Mouse (Mus musculus): Measurements from ENCODE around the gene Hscb. TPM values are rescaled to one million over a fixed set of nuclear protein-coding genes. Genes with fewer than 3 reads are reported as not detected.
"Not testable (repeated sequence)": the region's sequence is repeated elsewhere in the genome, so short reads cannot be mapped to it uniquely, and the experiment has no call there.

The Hscb gene
- total RNA-seq (2021): 10 to 100 TPM; 24.3 to 25.3 TPM
- long read RNA-seq, experiment 1, transcript Hscb-201 (6 exons, 804 nt): major isoform, 13 of 17 reads
- long read RNA-seq, experiment 1, partial matches to known transcripts: 1 of 17 reads
- long read RNA-seq, experiment 1, other reads (novel, unspliced or antisense): 3 of 17 reads
- long read RNA-seq, experiment 2, transcript Hscb-201 (6 exons, 804 nt): major isoform, 13 of 19 reads
- long read RNA-seq, experiment 2, partial matches to known transcripts: 0 of 19 reads
- long read RNA-seq, experiment 2, other reads (novel, unspliced or antisense): 5 of 19 reads

DNA sequence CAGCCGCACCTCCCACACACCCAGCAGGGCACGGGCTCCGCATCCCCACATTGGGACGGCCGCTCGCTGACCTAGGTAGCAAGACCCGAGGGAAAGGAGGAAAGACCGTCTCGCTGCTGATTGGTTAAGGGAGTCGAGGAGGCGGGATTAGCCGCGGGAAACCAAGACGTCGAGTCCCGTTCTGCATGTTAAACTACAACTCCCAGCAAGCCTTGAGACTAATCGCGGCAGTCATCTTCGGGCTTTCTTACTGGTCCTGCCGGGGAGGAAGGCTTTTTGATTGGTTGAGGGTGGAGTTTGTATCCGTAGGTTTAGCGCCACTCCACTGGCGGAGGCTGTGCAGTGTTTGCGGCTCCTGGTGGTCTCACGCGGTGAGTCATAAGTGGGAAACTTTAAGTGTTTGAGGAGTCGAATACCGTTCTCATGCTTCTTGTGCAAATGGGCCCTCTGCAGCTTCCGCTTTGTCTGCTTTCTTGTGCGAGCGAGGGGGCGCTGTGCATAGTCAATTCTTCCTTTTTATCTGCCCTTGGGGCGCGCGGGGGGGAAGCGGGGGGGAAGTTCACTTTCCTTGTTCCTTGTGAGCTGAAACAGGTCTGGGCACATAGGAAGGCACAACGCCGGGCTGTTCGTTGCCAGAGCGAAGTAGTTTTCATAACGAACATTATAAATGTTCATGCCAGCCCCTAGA, at the start of gene Hscb, which contains the start of gene Chek2:
Hscb (minus strand) TSS at position 100 of the 688 bp plus-strand sequence.
Chek2 (plus strand) TSS at position 302 of the 688 bp plus-strand sequence.
- peak; percentile 80 to 90 for DNase-seq (ENCODE audit: low spot score in 2 of 2)

DNA sequence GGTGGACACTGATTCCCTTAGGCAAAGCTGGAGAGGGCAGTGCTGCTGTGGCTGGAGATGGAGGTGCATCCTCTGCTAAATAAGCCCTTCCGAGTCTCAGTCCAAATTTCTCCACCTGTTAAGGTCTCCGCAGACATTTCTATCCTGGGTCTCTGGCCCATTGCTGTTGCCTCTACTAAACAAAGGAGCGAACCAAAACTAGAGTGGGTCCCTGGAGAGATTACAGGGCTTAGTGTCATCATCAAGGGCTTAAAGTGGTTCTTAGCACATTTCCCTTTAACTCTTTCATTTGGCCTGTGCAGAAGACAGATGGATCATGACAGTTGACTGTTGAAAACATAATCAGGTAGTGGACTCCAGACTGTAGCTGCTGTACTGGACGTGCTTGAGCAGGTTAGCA, 49.0 kb upstream of the Hscb start:
- DNase-seq (ENCODE audit: low spot score in 2 of 2): no peak

DNA sequence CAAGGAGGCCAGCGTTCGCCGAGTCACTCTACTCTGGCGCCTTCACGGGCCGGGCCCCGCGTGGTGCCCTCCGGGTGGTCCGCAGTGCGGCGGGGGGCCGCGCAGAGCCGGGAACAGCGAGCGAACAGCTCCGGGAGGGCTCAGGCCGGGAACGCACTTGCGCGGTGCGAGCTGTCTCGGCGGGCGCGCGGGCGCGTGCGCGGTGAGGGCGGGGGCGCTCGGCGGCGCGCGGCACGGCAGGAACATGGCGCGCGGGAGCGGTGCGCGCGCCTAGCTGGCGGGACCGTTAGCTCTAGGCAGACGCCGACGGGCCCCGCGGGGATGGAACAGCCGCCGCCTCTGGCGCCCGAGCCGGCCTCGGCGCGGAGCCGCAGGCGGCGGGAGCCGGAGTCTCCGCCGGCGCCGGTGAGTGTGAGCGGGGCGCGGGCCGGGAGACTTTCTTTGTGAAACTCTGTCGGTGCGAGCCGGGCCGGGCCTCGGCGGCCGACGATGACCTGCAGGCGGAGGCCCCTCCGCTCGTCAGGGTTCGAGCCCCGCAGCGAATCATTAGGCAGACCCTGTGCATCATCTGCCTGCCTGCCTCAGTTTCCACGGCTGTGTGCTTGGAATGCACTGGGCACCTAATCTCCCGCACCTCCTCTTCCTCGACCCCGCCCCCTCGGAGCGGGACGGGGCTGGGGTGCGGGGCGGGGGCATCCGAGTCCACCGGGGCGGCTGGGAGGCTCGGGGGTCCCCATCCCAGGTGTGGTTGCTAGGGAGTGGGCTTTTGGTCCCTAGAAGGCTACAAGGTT, 40.2 kb upstream of the Hscb start, which contains the start of gene Ttc28:
Ttc28 (plus strand) TSS at position 220 of the 791 bp plus-strand sequence.
- DNase-seq (ENCODE audit: low spot score in 2 of 2): peak; percentile 68 to 77

DNA sequence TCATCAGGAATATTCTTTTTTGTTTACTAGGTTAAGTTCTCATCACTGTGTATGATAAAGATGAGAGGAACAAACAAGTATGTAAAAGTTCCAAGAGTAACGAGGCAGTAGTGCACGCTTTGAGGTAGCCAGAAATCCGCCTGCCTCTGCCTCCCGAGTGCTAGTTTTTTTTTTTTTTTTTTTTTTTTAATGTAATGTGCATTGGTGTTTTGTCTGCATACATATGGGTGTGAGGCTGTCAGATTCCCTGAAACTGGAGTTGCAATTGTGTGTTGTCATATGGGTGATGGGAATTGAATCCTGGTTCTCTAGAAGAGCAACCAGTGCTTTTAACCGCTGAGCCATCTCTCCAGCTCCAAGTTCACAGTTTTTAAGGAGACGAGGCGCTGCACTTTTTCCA, 39.5 kb upstream of the Hscb start:
- no peak for DNase-seq (ENCODE audit: low spot score in 2 of 2)

DNA sequence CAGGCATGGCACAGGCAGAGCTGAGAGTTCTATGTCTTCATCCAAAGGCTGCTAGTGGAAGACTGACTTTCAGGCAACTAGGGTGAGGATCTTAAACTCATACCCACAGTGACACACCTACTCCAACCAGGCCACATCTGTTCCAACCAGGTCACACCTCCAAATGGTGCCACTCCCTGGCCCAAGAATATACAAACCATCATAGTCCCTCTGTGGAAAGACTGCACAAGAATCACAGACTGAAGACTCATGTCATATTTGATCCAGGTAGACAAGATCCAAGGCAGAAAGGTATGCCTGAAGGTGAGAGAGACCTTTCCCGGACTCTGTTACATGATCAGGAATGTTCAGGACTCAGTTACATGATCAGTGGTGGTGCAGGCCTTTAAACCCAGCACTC, 38.9 kb upstream of the Hscb start:
- DNase-seq (ENCODE audit: low spot score in 2 of 2): not testable (repeated sequence)

DNA sequence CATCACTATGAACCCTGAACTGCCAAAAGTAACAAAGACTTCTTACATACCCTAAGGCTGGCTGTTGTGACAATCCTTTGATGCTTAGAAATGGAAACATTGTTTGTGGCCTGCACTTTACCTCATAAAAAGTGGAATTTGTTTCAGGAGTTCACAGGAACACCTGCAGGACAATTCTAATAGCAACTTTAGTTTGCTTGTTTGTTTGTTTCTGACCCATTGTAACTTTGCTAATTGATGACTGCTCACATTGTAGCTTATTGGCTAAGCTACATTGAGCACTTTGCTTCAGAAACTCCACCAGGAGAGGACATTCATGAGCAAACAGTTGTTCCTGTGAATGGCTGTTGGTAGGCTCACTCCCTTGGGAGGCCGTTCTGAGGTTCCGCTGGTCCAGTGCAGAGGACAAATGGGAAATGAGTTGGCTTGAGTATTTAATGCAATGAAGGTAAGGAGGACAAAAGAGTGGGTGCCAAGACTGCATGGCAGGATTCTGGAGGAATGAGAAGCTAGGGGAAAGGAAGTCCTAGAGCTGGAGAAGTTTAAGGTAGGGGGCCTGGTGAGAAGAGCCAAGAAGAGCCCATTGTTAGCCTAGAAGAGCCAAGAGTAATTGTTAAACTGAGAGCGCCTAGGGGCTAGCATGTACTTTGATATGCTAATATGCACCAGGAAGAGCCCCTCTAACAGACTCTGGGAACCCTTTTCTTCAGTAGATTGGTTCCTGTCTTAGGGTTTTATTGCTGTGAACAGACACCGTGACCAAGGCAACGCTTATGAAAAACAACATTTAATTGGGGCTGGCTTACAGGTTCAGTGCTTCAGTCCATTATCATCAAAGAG, 38.3 kb upstream of the Hscb start:
- no peak for DNase-seq (ENCODE audit: low spot score in 2 of 2)

DNA sequence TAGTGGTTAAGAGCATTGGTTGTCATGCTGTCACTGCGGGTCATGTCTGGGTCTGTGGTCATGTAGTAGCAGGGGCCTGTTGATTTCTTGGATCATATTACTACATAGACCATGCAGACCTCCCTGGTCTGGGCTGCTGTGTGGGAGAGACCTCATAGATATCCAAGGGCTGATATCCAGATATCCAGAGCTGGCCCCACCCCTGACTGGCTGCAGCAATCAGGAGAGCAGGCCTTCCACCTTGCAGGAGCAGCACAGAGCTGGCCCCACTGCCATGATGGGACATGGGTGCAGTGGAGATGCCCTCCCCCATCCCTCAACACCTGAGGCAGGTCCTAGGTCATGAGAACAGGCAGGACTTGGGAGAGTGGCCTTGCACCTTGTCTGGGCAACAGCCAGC, 35.7 kb upstream of the Hscb start:
- DNase-seq (ENCODE audit: low spot score in 2 of 2): no peak

DNA sequence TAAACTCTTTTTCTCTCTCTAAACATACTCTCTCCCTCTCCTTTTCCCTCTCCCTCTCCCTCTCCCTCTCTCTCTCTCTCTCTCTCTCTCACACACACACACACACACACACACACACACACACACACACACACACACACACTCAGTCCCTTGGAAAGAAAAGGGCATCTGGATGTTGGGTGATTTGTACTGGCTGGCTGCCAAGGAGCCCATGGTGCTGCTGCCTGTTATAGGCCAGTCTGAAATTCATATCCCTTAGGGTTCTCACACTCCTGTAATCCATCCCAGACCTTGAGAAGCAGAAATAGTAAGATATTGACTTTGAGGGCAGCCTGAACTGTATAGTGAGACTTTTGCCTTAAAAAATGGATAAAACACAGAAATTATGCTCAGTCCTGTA, 35.1 kb upstream of the Hscb start:
- no peak for DNase-seq (ENCODE audit: low spot score in 2 of 2)

DNA sequence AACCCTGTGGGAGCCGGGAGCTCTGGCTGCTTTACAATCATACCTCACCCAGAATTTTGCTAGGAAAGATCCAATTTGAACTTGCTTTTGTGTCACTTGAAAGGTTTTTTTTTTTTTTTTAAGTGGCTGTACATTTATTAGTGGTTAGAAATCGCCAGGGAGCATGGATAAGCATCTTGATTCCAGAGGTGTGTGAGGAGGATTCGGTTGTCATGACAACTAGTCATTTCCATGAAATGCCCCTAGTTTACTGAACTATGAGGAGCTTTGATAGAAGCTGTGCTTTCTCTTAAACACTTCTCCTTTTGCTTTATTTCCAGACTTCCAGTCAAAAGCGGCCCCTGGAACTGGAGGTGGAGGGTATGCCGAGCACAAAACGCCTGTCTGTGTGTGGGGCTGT, 33.6 kb upstream of the Hscb start:
- DNase-seq (ENCODE audit: low spot score in 2 of 2): no peak

DNA sequence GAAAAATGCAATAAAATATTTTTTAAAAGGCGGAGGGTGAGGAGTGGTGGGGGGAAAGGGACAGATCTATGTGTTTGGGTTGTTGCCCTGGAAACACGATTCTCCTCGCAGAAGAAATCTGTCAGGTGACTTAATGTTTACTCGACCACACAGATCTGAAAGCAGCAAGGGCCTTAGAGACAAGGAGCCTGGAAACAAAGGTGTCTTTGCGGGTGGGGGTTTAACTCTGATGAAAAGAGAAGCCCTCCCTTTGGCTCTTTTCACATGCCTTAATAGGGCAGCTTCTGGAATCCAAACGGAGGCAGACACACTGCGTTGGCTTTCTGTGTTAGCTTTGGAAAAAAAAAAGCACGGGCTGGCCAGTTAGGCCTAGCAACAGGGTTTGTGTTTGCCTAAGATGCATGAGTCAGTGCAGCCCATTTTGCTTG, 29.7 kb upstream of the Hscb start:
- DNase-seq (ENCODE audit: low spot score in 2 of 2): no peak

DNA sequence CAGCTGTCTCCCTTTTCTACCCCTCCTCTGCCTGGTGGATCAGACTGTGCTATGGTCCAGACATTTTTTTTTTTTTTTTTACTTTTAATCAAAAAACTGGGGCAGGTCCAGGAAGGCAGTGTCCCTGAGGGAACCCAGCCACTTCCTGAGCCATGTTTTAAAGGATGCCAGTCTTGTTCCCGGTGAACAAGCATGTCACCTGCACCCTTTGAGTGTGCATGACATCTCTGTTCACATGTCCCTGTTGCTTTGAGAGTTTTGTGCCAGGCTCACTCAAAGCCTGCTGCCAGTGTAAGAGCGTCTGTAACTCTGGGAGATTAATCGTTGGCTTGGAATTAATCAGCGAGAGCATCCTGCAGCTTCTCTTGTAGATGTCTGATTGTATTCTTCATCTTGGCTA, 28.9 kb upstream of the Hscb start:
- no peak for DNase-seq (ENCODE audit: low spot score in 2 of 2)

DNA sequence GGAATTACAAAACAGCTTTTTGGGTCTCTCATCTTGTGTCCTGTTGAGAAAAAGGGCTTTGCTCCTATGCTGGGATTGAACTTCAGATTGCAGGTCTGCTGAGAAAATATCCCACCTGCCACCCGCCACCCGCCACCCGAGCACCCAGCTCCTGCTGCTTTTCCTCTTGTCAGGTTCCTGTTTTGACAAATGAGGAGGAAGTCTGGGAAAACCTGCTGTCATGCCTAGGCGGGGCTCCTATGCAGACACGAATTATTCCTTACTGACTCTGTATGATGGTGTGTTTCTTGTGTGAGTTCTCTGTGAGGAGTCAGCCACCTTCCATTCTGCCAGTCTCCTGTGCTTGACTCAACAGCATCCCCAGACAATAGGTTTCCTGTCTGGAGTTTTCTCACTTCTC, 20.9 kb upstream of the Hscb start:
- no peak for DNase-seq (ENCODE audit: low spot score in 2 of 2)

DNA sequence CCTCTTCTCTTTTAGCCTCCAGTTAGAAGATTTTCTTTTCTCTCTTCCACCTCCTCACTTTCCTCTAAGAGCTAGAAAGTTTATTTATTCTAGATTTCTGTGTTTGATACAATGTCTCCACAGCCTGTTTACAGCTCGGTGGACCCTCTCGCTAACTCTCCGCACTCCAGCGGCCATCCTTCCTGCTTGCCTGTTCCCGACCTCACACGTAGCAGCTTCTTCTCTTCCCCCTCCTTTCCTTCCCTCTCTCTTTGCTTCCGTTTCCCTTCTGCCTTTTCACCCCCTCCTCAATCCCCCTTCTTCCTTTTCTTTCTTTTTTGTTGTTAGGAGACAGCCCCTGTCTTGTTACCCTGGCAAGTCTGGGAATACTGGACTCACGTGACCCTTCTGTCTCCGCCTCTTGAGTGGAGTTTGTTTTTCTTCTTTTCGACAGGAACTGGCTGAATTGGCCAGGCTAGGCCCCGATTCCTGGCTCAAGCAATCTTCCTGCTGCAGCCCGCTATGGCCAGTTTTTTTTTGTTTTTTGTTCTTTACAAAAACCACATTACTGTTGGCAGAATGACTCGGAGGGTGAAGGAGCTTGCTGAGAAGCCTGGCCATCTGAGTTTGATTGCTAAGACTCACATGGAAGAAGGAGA, 19.6 kb upstream of the Hscb start:
- DNase-seq (ENCODE audit: low spot score in 2 of 2): no peak

DNA sequence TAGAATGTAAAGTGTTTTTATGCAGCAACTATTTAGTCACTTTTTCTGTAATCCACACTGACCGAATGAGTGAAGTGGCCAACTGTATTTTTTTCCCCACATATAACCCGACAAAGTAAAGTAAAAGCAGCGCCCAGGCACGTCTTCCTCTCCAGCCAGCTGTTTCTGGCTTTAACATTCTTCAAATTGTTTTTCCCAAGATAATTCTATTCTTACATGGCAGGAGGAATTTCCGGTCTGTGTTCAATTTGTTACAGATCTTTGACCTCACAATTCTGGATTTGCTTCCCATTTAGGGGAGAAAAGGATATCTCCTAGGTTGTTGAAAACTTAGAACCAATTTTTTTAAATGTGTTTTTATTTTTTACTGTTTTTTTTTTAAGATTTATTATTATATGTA, 17.5 kb upstream of the Hscb start:
- no peak for DNase-seq (ENCODE audit: low spot score in 2 of 2)

DNA sequence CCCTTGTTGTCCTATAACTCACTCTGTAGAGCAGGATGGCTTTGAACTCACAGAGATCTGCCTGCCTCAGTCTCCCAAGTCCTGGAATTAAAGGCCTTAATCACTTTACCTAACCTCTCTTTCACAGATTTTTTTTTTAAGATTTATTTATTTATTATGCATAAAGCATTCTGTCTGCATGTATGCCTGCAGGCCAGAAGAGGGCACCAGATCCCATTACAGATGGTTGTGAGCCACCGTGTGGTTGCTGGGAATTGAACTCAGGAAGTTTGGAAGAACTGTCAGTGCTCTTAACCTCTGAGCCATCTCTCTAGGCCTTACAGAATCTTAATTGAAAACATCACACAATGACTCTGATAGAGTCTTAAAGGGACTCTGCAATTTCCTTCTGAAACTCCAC, 13.4 kb upstream of the Hscb start:
- DNase-seq (ENCODE audit: low spot score in 2 of 2): no peak

DNA sequence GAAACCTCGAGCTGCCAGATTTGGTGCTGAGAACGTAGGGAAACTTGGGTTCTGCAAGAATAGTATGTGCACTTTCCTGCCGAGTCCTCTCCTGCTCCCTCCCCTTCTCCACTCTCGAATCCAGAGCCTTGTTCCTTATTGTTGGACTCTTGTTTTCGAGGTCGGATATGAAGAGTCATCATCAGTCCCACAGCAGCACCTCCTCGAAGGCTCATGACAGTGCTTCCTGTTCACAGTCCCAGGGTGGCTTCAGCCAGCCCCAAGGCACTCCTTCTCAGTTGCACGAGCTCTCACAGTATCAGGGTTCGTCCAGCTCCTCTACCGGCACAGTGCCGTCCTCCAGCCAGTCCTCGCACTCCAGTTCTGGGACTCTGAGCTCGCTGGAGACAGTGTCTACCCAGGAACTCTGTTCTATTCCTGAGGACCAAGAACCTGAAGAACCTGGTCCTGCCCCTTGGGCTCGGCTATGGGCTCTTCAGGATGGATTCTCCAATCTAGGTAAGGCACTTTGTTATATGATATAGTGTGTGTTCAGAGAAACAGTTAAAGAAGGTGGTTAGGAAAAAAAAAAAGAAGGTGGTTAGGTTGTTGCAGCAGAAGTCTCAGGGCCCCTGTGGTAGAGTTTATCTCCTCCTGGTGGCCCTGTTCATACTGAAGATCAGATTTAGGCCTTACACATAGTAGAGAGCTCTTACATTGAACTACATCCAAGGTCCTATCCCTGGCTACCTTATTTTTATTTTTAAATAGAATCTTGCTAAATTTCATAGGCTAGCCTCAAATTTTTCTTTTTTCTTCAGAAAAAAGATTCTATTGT, 1.7 kb upstream of the Hscb start:
- no peak for DNase-seq (ENCODE audit: low spot score in 2 of 2)

DNA sequence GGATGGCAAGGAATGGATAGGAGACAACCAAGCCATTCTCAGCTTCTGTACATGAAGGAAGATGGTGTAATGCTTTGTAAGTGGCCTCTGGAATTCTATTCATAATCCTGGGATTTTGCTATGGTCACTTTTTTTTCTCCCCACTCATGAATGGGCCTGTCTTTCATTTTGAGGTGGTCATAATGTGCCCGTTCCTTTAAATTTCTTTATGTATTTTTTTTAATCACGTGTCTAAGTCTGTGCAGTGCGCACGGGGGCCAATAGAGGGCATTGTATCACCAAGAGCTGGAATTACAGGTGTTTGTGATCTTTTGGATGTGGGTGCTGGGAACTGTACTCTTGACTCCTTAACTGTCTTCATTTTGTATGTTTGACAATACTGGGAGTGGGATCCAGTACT, 888 bp upstream of the Hscb start:
- DNase-seq (ENCODE audit: low spot score in 2 of 2): no peak

DNA sequence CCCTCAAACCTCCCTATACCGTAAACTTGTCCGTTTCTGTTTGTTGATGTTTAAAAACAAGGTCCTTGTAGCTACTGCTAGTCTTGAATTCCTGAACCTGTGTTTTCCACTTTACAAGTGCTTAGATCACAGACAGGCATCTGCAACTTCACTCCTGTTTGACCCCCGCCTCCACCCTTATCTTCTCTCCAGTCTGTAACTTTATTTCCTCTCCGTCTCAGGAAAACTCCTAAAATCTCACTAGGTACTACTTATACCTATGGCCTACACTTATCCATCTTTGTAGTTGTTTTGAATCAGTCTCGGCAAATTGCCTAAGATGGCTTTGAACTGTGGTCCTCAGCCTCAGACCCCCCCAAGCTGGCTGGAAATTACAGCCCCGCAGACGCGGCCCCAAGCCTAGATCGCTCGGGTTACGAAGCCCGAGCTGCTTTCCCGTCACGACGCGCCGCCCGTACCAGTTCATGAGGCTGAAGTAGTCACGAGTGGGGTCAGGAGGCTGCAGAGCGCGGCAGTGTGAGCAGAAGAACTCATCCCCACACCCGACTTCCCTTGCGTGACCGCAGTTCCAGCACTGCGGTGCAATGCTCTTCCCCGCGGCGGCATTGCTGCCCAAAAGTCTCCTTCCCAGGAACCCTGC, 419 bp downstream of the Hscb start:
- no peak for DNase-seq (ENCODE audit: low spot score in 2 of 2)

DNA sequence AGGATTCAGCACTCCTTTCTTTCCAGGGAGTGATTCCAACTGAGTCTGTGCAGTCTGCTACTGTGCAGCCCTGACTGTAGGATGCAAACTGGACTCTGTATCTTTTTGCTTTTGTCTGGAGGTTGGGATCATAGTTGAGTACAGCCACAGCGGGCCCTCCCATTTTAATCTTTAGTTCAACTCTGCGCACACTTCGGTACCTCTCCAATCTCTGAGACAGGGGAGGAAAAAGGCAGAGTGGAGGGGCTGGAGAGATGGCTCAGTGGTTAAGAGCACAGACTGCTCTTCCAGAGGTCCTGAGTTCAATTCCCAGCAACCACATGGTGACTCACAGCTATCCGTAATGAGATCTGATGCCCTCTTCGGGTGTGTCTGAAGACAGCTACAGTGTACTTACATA, 1.6 kb downstream of the Hscb start:
- not testable (repeated sequence) for DNase-seq (ENCODE audit: low spot score in 2 of 2)

Data from adrenal gland, postnatal 4 days (tissue).